Comparison of ENCODE assay signal across 18 mouse cellular contexts in the genomic region with DNA sequence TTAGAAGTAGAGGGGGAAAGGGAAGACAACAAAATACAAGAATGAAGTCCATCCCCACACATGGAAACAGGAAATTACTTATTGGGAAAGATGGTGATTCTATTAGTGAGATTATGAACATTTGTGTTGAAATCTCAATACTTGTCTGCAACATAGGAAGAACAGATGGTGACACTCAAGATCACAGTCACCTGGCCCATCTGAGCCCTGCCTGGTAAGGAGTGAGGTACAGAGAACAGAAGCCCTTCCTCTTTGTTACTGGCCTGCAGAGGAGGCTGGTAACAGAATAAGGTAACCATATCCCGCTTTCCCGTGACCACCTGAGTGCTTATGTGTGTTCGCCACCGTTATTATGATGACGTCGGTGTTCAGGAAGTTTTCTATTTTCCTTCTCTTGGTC. TPM values are rescaled to one million over a fixed set of nuclear protein-coding genes. Genes with fewer than 3 reads are reported as not detected.
DNase-seq lines count a peak whose midpoint lies in the region; TF ChIP-seq lines count a peak whose summit lies in the region.
"Had no signal": no experiment of that assay in that cellular context is flagged by ENCODE, and none has a peak within 500 bp of the region (broad histone marks: within the 10 kb centered on the region; RNA-seq: fewer than 3 reads in every experiment).

No protein-coding gene starts in this region.

- intact Hi-C loops in left cerebral cortex, adult 2 months (cut with DNase I) = no loop called here
- intact Hi-C loops in left cerebral cortex, postnatal 36 days (cut with DNase I) = no loop called here
- intact Hi-C loops in heart, adult 2 months (cut with DNase I) = no loop called here

- TF ChIP-seq POLR2A in cerebellum, adult 2 months (IDR thresholded peaks at IDR 0.05; ENCODE audit: borderline replicate concordance, insufficient read depth, low read length) = no peak
- TF ChIP-seq POLR2A in heart, adult 2 months (IDR thresholded peaks at IDR 0.05; ENCODE audit: insufficient read depth, low read depth, low read length) = no peak

- no peak overlapping the region for H3K27ac ChIP-seq in cerebellum, adult 2 months (ENCODE audit: insufficient read depth, low read length)
- H3K27ac ChIP-seq in left cerebral cortex, adult 2 months = 0 out of 2 replicates have a peak overlapping the region, but pooled peaks have one; percentile 13
- H3K27ac ChIP-seq in heart, adult 2 months = no peak overlapping the region
- H3K27ac ChIP-seq: embryonic facial prominence, embryonic 10.5 days; embryonic facial prominence, embryonic 12.5 days; forebrain, embryonic 13.5 days; forebrain, embryonic 15.5 days had no signal

- H3K4me1 ChIP-seq in cerebellum, adult 2 months (ENCODE audit: control insufficient read depth, insufficient read depth, low read length) = peaks cover 27% of the 10 kb centered on the region
- peaks cover 2% of the 10 kb centered on the region; the same call in 1 of the 2 replicates for H3K4me1 ChIP-seq in heart, adult 2 months (ENCODE audit: control insufficient read depth, insufficient read depth, low read length)
- H3K4me1 ChIP-seq: embryonic facial prominence, embryonic 10.5 days; embryonic facial prominence, embryonic 12.5 days; forebrain, embryonic 13.5 days had no signal

- peak; percentile 40 to 55 for DNase-seq in cerebellum, adult 2 months
- DNase-seq in cerebellum, postnatal 4 days (ENCODE audit: low spot score in 2 of 2) = no peak
- peak; percentile 18 to 36 for DNase-seq in cerebellum, postnatal 36 days
- DNase-seq in cerebellum, postnatal 10 days = no peak
- DNase-seq in left cerebral cortex, adult 2 months (ENCODE audit: extremely low spot score in 1 of 2, low spot score in 2 of 2) = no peak
- DNase-seq in left cerebral cortex, postnatal 36 days (ENCODE audit: low spot score in 2 of 2) = no peak
- no peak for DNase-seq in heart, adult 2 months
- DNase-seq: adrenal gland, adult 2 months; adrenal gland, postnatal 10 days; adrenal gland, postnatal 25 days; cerebellum, adult 11-12 months; cerebellum, postnatal 14 days had no signal

- no peak overlapping the region for H3K4me3 ChIP-seq in cerebellum, adult 2 months (replicated peaks; ENCODE audit: insufficient read depth, low read depth, low read length)
- H3K4me3 ChIP-seq in left cerebral cortex, adult 2 months = no peak overlapping the region
- H3K4me3 ChIP-seq in heart, adult 2 months = no peak overlapping the region
- H3K4me3 ChIP-seq: embryonic facial prominence, embryonic 10.5 days; embryonic facial prominence, embryonic 12.5 days; forebrain, embryonic 13.5 days; forebrain, embryonic 15.5 days had no signal

- no peak for TF ChIP-seq CTCF in cerebellum, adult 2 months (IDR thresholded peaks at IDR 0.05; ENCODE audit: borderline replicate concordance, insufficient read depth, low read depth, low read length)
- TF ChIP-seq CTCF in left cerebral cortex, adult 2 months (IDR thresholded peaks at IDR 0.05) = no peak
- no peak for TF ChIP-seq CTCF in heart, adult 2 months (IDR thresholded peaks at IDR 0.05)

- TF ChIP-seq EP300 in heart, adult 2 months (IDR thresholded peaks at IDR 0.05; ENCODE audit: insufficient read depth, low read depth, low read length) = no peak

- no peaks in the 10 kb centered on the region for H3K27me3 ChIP-seq in cerebellum, adult 2 months (ENCODE audit: control insufficient read depth, insufficient read depth, low read length)
- no peaks in the 10 kb centered on the region for H3K27me3 ChIP-seq in heart, adult 2 months (ENCODE audit: control insufficient read depth, insufficient read depth, low read length)
- H3K27me3 ChIP-seq: embryonic facial prominence, embryonic 12.5 days; forebrain, embryonic 13.5 days; forebrain, embryonic 15.5 days had no signal

- H3K9ac ChIP-seq in heart, adult 2 months (ENCODE audit: low read depth, low read length) = no peak overlapping the region
- H3K9ac ChIP-seq: embryonic facial prominence, embryonic 12.5 days; forebrain, embryonic 13.5 days; forebrain, embryonic 15.5 days; forebrain, postnatal 0 days had no signal

- H3K36me3 ChIP-seq in heart, adult 2 months (ENCODE audit: control insufficient read depth, insufficient read depth, low read length) = no peaks in the 10 kb centered on the region
- H3K36me3 ChIP-seq: embryonic facial prominence, embryonic 10.5 days; embryonic facial prominence, embryonic 12.5 days; forebrain, embryonic 15.5 days had no signal

- WGBS in cerebellum, adult 2 months = 85% methylated on average over 6 of the region's 6 CpGs
- 91% methylated on average over 6 of the region's 6 CpGs for WGBS in heart, adult 2 months

- H3K79me2 ChIP-seq in heart, adult 2 months (replicated peaks; ENCODE audit: control insufficient read depth, insufficient read depth, low read length) = no peaks in the 10 kb centered on the region

RNA-seq across cellular contexts. Expression of a gene that starts 21.0 kb away (rescaled TPM):
- polyA plus RNA-seq in cerebellum, adult 2 months (2012; rRNA removed) = 93.6 and 94.3 TPM in 2 replicates
- total RNA-seq in left cerebral cortex, adult 2 months (2021) = 100 to 1,000 TPM; 102 to 103 TPM
- total RNA-seq in left cerebral cortex, postnatal 36 days (2021) = 100 to 1,000 TPM in 1 of 2 experiments, 10 to 100 TPM in 1; 89.8 to 106 TPM
- 1 to 10 TPM; 5.9 to 7.8 TPM for total RNA-seq in heart, adult 2 months (2021)
- 1.5 and 2.9 TPM in 2 replicates for polyA plus RNA-seq in heart, adult 2 months (2012; rRNA removed)
- total RNA-seq: MEL had no signal

Comparison
In these comparisons a context has a peak if more than half of its experiments do, and no peak if none do; other contexts are left out.
1. DNase-seq: peak in cerebellum, adult 2 months (2 of 2) and cerebellum, postnatal 36 days (2 of 2); none in cerebellum, postnatal 4 days (0 of 2), cerebellum, postnatal 10 days (0 of 2), left cerebral cortex, adult 2 months (0 of 2), left cerebral cortex, postnatal 36 days (0 of 2) and heart, adult 2 months (0 of 2).
2. RNA of a gene that starts 21.0 kb away (total RNA-seq): 89.8 to 106 TPM in left cerebral cortex, postnatal 36 days and 102 to 103 TPM in left cerebral cortex, adult 2 months; 5.9 to 7.8 TPM in heart, adult 2 months; every median in the first group is over 10 times any median in the second.